Mouse (Mus musculus) heart, adult 11 months (tissue): ENCODE measurements around the gene Ripk3.
A peak's percentile ranks its signal among the peaks of the same experiment; 100 is the strongest.

ENCODE experiments used
- DNase-seq: peaks from one replicate; pipeline ENCODE4 v3.0.0; 2022

Gene Ripk3

DNA sequence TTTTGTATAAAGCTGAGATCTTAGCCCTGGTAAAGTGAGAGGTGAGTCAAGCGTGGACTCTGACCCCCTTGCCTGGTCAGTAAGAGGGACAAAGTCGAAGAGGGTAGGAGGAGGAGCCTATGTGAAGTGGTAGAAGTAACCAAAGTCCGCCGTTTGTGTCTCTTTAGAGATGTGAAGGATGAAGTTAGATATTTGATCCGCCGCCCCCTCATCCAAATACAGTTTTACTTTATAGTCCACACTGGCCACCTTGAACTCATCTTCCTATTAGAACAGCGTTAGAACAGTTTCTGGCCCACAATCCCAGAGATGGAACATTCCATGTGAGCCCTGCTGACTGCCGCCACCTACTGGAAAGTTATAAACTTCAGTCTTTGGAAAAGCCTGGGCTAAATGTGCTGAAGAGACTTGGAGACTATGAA, 30.3 kb downstream of the Ripk3 start, which contains the start of gene Cideb:
Gene Cideb (minus strand): TSS at position 96 of the 422 bp plus-strand sequence.
- peak; percentile 90 for DNase-seq

DNA sequence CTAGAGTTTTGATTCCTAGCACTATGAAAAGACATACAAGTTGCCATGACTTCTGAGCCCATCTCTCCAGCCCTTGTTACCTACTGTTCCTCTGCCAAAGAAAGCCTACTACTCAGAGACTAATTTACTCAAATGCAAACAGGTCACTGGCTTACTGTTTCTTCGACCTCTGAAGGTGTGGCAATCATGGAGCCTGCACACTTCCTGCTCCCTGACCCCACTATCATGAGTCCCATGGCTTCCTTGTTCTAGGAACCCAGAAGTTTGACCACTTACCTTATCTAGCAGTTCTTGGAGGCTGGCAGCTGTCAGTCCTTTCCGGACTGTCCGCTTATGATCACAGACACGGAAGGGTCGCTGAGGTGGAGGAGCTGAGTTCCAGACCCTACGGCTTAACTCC, 31.1 kb downstream of the Ripk3 start:
- DNase-seq = no peak

DNA sequence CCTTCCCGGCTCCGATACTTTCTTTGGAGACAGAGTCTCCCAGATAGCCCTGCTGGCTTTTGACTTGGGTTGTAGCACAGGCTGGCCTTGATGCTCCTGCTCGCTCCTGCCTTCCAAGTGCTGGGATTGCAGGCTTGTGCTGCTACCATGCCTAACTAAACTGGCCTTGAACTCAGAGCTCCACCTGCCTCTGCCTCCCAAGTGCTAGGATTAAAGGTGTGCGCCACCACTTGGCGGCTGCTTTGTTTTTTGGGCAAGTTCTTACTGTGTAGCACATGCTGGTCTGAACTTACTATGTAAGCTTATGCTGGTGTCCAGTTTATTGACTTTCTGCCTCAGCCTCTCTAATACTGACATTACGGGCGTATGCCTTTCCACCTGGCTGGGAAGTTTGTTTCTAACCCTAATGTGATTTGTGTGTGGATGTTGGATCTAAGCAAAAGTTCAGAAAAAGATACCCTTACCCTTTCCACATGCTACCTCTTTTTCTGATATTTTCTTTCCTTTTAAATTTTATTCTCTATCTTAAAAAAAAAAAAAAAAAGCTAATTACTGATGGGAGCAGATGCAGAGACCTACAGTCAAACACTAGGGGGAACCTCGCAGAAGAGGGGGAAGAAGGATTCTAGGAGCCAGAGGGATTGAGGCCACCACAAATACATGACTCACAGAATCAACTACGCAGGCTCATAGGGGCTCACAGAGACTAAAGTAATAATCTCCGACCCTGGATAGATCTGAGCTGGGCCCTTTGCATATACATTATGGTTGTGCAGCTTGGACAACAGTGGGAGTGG, 41.4 kb downstream of the Ripk3 start:
- no peak for DNase-seq

DNA sequence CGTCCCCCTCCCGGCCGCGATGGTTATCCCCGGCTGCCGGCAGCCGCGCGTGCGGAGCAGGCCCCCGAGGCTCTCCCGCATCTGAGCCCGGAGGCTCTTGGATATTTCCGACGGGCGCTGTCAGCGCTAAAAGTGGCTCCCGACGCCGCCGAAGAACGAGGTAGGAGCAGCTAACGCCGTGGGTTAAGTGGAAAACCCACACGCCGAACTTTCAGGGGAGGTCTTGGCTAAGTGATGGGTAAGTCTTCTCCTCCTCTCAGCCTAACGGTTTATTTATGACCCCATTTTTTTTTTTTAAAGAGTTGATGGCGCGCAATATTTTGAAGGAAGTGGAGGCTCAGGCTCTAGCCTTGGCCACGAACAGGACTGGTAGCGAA, 42.8 kb downstream of the Ripk3 start:
- no peak for DNase-seq

DNA sequence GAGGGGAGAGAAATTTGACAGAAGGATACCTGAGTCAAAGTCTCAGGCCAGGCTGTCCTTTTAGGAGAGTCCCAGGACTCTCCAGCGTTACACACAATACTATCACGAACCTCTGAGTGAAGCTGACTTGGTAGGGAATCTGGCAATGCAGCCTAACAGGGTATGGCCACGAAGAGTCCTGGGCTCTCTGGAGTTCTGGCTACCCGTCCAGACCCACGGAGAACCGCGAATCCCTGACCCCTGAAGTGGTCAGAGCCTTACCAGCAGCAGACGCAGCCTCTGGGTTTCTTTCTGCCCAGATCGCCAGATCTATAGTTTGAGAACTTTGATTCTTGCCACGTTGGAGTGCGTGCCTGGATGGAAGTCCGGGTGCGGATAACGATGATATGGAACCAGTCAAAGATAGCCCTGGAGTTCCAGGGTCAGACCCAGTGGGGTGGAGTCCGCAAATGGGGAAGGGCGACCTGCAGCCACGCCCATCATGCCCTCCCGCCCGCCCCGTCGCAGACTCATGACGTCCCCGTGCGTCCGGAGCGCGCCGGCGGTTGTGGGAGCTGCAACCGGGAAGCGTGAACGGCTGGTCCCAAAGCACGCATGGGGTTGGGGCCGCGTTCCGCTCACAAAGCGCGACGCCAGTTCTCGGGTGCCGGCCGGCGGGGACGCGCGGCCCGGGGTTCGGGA, 43.3 kb downstream of the Ripk3 start, which contains the start of the genes Dhrs1 and Nop9:
Gene Dhrs1 (minus strand): TSS at position 511 of the 681 bp plus-strand sequence.
Gene Nop9 (plus strand): TSS at position 514 of the 681 bp plus-strand sequence.
- peak; percentile 99 for DNase-seq

DNA sequence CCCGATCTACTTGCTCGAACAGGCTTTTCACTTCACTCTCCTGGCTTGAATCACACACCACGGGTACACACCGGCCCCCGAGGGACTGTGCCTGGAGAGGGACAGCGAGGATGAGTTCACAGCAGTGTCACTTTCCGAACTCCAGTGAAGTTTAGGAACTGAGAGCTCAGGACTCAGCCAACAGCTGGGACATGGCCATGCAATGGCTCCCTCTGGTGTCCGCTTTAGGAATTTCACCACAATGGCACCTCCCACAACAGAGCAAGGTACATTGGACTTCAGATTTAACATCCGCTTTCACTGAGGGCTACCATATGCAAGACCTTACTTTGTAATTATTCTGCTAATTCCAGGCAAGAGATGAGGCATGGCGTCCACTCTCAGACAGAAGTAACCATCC, 45.0 kb downstream of the Ripk3 start:
- peak; percentile 97 for DNase-seq

DNA sequence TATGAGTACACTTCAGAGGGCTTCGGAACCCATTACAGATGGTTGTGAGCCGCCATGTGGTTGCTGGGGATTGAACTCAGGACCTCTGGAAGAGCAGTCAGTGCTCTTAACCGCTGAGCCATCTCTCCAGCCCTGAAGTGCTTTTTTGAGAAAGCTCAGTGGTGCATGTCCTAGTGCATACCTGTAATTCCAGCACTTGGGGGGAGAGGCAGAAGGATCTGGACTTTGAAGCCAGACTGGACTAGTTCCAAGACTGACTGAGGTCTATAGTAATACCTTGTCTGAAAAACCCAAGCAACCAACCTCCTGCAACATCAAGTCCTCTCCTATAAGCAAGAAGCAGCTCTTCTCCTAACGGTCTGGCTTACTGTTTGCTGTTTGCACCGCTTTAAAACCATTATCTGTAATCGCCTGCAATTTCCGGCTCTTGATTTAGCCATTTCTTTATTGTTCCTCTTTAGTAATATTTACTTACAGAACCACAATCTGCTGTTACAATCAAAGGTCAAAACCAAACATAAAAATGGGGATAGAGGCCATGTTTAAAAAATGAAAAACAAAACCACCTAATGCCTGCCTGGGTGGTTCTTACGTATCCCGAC, 51.5 kb downstream of the Ripk3 start:
- no peak for DNase-seq

DNA sequence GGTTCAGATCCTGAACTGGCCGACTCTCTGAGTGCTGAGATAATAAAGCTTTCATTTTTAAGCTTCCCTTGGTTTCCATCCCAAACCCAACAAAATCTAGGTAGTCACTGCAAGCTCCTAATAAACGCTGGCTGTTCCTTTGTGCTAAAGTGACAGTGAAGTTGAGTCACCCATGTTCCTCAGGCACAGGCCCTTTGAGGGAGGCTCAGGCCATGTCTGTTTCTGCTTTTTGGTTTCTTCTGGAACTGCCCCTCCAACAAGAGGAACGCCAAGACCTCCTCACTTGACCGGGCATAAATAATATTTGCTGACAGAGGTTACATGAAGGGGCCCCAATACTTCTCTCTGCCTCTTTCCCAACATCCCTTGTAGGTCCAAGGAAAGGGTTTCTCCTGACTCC, 52.9 kb downstream of the Ripk3 start:
- DNase-seq = no peak

DNA sequence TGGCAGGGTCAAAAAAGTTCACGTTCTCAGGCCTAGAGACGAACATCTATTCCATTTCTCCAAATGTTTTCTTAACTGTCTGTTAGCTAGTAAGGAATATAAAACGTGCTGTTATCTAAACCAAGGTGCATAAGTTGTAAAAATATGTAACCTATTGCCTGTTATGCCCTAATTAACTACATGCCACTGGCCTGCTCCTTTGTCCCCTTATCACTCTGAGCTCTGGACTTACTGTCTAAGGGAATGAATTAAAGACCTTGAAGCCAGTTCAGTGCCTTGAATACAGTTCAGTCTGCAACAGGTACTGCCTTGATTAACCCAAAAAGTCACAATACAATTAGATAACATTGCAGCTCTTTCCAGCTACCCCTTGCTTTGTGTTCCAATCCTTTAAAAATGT, 53.3 kb downstream of the Ripk3 start:
- DNase-seq = no peak
